Mouse (Mus musculus): Measurements from ENCODE around the gene Mgat1.
"Not testable (repeated sequence)": the region's sequence is repeated elsewhere in the genome, so short reads cannot be mapped to it uniquely, and the experiment has no call there.

Mgat1 gene

DNA sequence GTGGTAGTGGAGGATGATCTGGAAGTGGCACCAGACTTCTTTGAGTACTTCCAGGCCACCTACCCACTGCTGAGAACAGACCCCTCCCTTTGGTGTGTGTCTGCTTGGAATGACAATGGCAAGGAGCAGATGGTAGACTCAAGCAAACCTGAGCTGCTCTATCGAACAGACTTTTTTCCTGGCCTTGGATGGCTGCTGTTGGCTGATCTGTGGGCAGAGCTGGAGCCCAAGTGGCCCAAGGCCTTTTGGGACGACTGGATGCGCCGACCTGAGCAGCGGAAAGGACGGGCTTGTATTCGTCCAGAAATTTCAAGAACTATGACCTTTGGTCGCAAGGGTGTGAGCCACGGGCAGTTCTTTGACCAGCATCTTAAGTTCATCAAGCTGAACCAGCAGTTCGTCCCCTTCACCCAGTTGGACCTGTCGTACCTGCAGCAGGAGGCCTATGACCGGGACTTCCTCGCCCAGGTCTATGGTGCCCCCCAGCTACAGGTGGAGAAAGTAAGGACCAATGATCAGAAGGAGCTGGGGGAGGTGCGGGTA, 17.4 kb downstream of the Mgat1 start:
- in situ Hi-C loops (cut with MboI, MseI) = loop anchor here (5.0 kb wide), 3 partner anchors 74 to 399 kb away; partner anchors contain the start of gene Btnl9 (in 1 of the 2)

DNA sequence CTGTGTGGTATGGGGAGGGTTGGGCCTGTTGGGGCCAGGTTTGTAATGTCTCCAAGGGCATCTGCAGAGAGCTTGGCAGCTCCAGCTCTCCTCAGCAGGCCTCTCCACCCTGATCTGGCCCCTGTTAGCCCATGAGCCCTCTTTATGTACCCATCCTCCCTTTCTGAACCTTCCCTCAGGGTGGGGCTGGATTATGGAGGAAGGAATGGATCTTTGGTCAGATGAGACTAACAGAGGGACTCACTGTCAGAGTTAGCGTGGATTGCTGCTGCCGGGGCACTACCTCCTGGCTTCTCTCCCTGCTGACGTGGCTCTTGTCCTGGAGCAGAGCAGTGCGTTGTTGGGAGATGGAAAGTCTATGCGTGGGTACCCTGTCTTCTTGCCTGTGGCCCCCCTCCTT, 18.3 kb downstream of the Mgat1 start:
- in situ Hi-C loops (cut with MboI, MseI) = loop anchor here (5.0 kb wide), 3 partner anchors 75 to 400 kb away; partner anchors contain the start of gene Btnl9 (in 1 of the 2)

DNA sequence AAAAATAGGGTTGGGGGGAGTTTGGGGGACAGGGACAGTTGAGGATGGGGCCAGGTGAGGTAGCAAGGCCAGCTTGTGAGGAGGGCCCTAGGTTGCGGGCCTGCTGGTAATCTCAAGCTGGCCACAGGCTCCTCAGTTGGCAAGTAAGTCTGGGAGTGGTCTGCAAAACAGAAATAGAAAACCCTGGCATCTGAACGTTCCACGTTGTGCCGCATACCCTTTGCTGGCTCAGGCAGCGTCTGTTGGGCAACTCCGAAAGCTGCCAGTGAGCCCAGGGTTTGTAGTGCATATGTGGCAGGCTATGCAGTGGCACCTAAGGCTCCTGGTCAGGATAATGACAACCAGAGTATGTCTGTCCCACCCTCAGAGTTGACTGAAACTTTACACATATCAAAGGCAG, 19.2 kb downstream of the Mgat1 start:
- in situ Hi-C loops (cut with MboI, MseI) = loop anchor here (5.0 kb wide), 3 partner anchors 76 to 401 kb away; partner anchors contain the start of gene Btnl9 (in 1 of the 2)

DNA sequence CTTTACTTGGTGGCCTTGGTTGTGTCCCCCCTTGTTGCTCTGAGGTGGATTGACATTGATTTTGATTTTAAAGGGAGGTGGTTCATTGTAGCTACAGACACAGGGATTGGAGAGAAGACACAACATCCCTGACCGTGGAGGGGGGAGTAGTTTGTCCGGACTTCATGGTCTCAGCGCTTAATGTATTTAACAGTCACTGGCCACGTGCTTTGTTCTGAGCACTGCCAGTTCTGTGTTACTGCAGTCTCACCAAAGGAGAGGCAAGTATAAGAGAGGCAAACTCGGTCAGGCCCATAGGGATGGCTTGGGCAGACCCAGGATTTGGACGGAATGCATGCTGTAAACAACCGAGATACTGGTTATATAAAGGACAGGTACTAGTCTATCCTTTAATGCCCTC, 20.1 kb downstream of the Mgat1 start:
- in situ Hi-C loops (cut with MboI, MseI) = loop anchor here (5.0 kb wide), 3 partner anchors 77 to 402 kb away; partner anchors contain the start of gene Btnl9 (in 1 of the 2)

DNA sequence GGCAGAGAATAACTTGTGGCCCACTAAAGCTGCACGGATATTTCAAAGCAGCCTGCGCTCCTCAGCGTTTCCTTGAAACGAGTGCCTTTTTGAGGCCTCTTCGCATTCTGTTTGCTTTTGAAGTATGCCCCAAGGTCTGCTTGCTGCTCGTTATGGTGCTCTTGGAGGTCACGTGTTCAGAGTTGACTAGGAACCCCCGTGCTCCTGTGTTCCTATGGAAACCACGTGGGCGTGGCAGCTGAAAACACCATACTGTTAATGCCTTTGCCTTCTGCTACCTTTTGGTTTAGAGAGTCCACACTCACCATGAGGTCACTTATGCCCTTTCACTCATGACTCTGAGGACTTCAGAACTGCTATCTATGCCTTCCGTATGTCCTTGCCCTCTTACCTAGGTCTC, 20.6 kb downstream of the Mgat1 start:
- in situ Hi-C loops (cut with MboI, MseI) = loop anchor here (5.0 kb wide), 4 partner anchors 77 to 402 kb away; partner anchors contain the start of gene Btnl9 (in 1 of the 2)

DNA sequence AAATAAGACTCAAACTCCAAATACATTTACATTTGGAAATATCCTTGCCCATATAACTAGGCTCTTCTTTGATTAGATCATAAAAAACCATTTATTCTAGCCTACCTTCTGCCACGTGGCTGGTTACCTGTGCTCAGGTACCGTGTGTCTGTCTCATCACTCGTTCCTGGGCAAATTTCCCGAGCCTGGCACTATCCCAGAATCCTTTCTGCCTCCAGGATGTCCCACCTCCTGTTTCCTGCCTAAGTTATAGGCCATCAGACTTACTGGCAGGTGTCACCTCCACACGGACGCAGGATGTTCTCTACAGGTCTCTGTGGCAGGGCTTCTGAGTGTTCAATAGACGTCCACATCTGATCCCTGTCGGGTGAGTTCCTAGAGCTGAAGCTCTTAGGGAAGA, 21.1 kb downstream of the Mgat1 start:
- in situ Hi-C loops (cut with MboI, MseI) = loop anchor here in 1 of 2 experiments (5.0 kb wide), 1 partner anchor 158 kb away; no protein-coding TSS in a partner anchor

DNA sequence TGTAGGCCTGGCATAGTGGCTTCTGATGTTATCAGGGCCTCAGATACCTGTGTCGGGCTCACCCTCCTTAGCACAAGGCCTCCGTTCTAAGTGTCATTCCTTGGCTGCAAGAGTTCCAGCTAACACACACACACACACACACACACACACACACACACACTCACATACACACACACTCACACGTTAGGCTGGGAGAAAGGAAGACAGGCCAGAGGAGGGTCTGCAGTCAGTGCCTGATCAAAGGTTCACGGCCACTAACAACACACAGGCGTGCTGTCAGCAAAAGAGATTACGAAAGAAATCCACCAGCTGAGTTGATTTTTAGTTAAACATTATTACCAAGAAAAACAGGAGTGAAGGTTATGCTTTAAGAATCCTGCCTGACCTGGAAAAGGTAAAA, 22.7 kb downstream of the Mgat1 start:
- in situ Hi-C loops (cut with MboI, MseI) = loop anchor here in 1 of 2 experiments (5.0 kb wide), 1 partner anchor 159 kb away; no protein-coding TSS in a partner anchor

DNA sequence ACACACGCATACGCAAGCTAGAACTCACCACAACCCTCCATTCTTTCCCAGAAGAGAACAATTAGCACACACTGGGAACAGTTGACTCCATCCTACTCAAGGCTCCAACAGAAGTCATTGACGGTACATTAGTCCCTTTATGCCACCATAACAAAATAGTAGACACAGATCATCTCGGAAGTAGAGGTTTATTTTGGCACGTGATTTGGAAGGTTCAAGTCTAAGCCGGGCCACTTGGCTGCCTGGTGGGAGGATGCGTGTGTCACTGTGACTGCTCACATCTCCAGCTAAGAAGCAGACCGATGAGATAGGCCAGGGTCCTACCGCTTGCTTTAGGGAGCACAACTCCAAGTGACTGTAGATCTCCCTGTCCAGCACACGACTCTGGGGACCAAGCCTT, 23.3 kb downstream of the Mgat1 start:
- in situ Hi-C loops (cut with MboI, MseI) = loop anchor here in 1 of 2 experiments (5.0 kb wide), 1 partner anchor 160 kb away; no protein-coding TSS in a partner anchor

DNA sequence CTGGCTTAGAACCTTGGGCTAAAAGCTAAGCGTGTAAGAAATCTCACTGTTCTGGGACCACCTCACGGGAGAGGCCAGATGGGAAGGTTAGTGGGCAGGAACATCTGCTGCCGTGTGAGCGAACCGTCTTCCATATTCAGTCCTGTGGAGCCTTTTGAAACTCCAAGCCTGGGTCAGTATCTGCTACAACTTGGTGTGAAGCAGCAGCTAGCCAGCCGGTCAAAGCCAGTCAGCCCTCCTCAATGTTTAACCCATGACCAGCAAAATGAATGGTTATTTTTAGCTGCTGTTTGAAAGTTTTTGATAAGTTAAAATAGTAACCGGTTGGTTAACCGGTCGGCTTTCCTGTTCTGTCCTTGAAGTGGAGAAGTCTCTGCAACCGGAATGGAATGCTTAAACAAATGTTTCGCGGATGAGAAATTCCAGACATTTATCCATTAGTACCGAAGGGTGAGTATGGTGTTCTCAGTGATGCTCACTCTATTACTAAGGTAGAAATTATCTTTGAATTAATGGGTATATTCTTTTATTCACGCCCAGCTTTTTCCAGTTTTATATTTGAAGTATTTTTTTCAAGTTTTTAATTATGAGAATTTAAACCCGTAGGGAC, 24.1 kb downstream of the Mgat1 start:
- in situ Hi-C loops (cut with MboI, MseI) = loop anchor here in 1 of 2 experiments (5.0 kb wide), 1 partner anchor 161 kb away; no protein-coding TSS in a partner anchor

DNA sequence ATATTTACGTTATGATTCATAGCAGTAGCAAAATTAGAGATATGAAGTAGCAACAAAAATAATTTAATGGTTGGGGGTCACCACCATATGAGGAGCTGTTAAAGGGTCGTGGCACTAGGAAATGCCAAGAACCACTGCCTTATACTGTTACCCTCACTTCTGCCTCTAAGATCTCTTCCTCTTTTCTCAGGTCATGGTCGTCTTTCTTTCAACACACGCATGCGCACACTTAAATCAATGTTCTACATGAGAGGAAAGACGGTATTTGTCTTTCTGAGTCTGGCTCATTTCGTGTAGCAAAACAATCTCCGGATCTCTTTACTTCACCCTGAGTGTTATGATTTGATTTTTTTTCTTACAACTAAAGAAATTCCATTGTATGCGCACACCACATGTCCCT, 25.8 kb downstream of the Mgat1 start:
- in situ Hi-C loops (cut with MboI, MseI) = loop anchor here (5.0 kb wide), 2 partner anchors 162 to 397 kb away; partner anchors contain the start of gene Irgm1 (in 1 of the 2)

DNA sequence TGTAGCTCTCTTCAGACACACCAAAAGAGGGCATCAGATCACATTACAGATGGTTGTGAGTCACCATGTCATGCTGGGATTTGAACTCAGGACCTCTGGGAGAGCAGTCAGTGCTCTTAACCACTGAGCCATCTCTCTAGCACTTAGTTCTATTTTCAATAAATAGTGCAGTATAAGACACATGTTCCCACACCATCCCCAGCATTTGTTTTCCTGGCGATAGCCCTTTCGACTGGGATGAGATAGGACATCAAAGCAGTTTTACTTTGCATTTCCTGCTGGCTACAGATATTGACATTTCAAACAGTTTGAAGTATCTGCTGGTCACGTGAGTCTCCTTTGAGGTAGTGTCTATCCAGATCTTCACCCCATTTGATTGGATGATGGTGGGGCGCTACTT, 26.4 kb downstream of the Mgat1 start:
- in situ Hi-C loops (cut with MboI, MseI) = loop anchor here in 1 of 2 experiments (5.0 kb wide), 1 partner anchor 398 kb away; the partner anchor contains the start of gene Irgm1

DNA sequence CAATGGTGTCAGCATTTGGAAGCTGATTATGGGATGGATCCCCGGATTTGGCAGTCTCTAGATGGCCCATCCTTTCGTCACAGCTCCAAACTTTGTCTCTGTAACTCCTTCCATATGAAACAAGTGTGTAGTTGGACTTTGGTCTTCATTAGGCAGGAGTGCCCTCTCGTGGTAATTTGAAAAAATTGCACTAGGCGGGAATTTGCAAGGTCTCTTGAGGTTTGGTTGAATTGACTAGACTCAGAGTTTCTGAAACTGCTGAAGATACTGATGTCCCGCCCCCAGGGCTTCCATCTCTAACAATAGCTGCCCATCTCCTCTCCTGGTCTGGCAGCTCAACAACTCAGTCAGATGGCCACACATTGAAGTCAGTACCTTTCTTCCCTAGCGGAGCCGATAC, 27.3 kb downstream of the Mgat1 start:
- in situ Hi-C loops (cut with MboI, MseI) = loop anchor here in 1 of 2 experiments (5.0 kb wide), 1 partner anchor 399 kb away; the partner anchor contains the start of gene Irgm1

DNA sequence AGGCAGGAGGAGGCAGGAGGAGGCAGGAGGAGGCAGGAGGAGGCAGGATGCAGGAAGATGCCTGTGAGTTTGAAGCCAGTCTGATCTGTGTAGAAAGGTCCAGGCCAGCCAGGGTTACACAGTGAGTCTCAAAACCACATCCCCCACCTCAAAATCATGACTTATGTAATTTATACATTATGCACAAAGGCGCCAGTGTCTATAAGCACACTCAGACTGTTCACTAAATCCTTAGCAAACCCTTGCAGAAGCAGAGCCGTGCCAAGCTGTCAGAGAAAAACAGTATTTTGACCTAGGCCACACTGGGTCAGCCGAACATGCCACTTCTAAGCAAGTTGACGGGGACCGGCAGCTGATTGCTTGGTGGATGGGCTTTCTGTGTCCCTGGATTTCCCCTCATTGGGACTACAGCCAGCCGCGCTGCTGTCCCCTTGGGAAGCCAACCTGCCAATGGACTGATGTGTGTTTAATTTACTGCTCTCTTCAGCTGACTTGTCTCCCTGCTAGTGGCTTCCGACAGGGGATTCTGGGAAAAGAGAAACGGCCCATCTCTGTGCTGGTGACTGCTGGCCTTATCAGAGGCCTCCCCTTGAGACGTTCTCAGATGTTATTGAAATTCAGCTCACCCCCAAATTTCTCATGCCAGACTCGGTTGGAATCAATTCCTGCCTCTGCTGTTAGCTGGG, 30.0 kb downstream of the Mgat1 start:
- in situ Hi-C loops (cut with MboI, MseI) = loop anchor here in 1 of 2 experiments (5.0 kb wide), 1 partner anchor 402 kb away; the partner anchor contains the start of gene Irgm1

DNA sequence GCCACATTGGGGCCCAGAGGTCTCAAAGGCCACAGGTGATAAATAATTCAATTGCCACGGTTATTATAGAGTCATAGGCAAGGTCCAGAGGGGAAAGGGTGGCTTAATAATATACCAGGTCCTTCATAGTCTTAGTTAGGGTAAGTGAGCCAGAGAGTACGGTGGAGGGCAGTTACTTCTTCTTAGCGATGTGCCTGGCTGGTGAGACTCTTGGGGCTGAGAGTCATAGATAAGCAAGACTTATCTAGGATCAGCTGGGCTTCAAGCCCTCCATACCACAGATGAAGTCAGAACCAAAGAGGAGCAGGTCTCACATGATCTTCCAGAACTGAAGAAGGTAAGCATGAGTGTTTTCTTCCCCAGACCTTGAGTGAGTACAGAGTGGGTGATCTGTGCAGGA, 34.2 kb downstream of the Mgat1 start, which contains the start of gene Olfr1393:
Olfr1393 (plus strand) TSS at position 83 of the 400 bp plus-strand sequence.
- in situ Hi-C loops (cut with MboI, MseI) = loop anchor here in 1 of 2 experiments (25.0 kb wide), 1 partner anchor 1159 kb away; the partner anchor contains the start of gene Rufy1

DNA sequence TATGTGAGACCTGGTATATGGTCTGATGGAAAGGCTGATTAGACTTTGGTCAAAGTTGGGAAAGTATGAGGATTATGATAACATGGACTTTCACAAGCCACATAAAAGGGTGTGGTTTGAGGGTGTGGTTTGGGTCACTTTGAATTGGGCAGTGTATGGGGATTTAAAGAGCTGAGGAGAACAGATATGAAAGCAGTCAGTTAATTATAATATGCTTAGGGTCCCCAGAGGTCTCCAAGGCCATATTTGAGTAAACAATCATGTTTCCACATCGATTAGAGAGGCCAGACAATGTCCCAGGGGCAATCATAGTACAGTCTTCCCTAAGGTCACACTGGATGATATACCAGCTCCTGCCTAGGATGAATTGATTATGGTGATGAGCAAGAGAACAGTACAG, 41.0 kb downstream of the Mgat1 start, which contains the start of gene Olfr1392:
Olfr1392 (plus strand) TSS at position 301 of the 400 bp plus-strand sequence.
- in situ Hi-C loops (cut with MboI, MseI) = loop anchor here in 1 of 2 experiments (25.0 kb wide), 1 partner anchor 1152 kb away; the partner anchor contains the start of gene Rufy1

DNA sequence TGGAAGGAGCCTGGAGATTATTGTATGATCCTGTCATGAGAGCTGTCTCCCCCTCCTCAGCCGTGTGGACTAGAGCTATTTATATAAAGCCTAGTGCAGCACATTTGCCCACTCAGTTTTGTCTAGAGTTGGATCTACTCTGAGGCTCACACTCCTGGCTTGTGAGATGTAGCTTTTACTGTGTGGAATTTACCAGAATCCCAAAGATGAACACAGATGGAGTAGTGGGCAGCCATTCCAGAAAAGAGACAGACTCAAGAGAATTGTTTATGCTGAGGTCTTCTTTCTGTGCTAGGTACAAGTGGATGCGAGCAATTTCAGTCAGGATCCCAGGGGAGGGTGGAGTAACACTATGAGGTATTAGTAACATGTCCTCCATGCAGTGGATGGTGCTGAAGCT, 43.3 kb downstream of the Mgat1 start:
- in situ Hi-C loops (cut with MboI, MseI) = loop anchor here in 1 of 2 experiments (25.0 kb wide), 1 partner anchor 1150 kb away; the partner anchor contains the start of gene Rufy1

DNA sequence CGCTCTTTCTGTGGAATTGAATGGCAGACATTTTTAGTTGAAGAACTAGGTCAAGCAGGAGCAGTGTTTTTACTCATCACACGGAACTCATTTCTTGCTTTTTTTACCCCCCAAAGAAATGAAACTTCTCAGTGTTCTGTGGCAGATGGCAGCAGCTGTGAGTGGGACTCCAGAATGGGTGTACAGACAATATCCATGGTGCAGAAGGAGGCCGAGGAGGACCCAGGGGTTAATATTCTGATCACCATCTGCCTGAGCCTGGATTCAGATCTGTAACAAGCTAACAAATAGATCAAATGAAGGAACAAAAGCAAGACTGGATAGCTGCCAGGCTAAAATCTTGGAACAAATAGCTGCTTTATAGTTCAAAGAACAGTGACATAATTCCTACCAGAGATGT, 48.8 kb downstream of the Mgat1 start:
- in situ Hi-C loops (cut with MboI, MseI) = loop anchor here in 1 of 2 experiments (25.0 kb wide), 1 partner anchor 1145 kb away; the partner anchor contains the start of gene Rufy1

DNA sequence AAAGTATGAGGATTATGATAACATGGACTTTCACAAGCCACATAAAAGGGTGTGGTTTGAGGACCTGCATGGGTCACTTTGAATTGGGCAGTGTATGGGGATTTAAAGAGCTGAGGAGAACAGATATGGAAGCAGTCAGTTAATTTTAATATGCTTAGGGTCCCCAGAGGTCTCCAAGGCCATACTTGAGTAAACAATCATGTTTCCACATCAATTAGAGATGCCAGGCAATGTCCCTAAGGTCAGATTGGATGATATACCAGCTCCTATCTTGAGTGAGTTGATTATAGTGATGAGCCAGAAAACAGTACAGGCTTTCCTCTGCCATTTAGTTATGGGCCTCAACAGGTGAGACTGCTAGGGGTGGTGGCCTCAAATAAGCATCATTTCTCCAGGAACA, 60.5 kb downstream of the Mgat1 start, which contains the start of gene Olfr10:
Olfr10 (plus strand) TSS at position 301 of the 400 bp plus-strand sequence.
- in situ Hi-C loops (cut with MboI, MseI) = no loop called here

DNA sequence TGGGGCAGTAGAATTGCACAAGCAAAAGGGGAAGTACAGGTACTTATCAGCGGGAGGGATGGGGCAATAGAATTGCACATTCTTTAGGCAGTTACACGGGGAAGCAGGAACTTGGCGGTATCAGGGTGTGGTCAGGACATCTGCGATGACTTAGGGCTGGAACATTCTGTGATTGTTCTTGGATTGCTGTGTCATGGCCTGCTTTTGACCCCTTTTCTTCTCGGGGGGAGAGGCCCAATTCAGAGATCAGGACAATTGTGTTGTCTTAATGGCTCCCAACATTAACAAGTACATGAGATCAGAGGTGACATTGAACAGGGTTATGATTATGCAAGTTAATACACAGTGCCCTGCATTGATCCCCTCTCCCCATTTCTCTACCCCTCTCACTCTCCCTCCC, 64.6 kb downstream of the Mgat1 start:
- in situ Hi-C loops (cut with MboI, MseI) = not testable (repeated sequence)
